Mouse (Mus musculus) cerebellum, adult 2 months (tissue): ENCODE measurements around the gene Pla2r1. TPM values are rescaled to one million over a fixed set of nuclear protein-coding genes. Genes with fewer than 3 reads are reported as not detected.
A peak's percentile ranks its signal among the peaks of the same experiment; 100 is the strongest.

Experiments
- DNase-seq, 2 experiments: peaks; one replicate each; pipeline ENCODE4 v3.0.0; 2021
- H3K27ac ChIP-seq: fragments of 200-500 bp; 2 replicates; pipeline ENCODE4 v1.5.1; 2012; ENCODE audit warnings: low read length, control low read depth, inconsistent platforms; ENCODE audit not compliant: insufficient read depth
- H3K27me3 ChIP-seq: fragments of 200-500 bp; 2 replicates; pipeline ENCODE4 v1.6.1; 2012; ENCODE audit warnings: inconsistent platforms, mild to moderate bottlenecking, low read length, moderate library complexity; ENCODE audit not compliant: control insufficient read depth, insufficient read depth
- H3K4me1 ChIP-seq: fragments of 200-500 bp; 2 replicates; pipeline ENCODE4 v1.6.1; 2011; ENCODE audit warnings: low read length; ENCODE audit not compliant: control insufficient read depth, insufficient read depth
- H3K4me3 ChIP-seq: fragments of 200-500 bp; replicated peaks from 2 replicates; pipeline ENCODE3; 2011; ENCODE audit warnings: mild to moderate bottlenecking, low read depth, low read length, control low read depth; ENCODE audit not compliant: insufficient read depth
- CTCF ChIP-seq: fragments of 200-500 bp; IDR thresholded peaks from 2 replicates; pipeline ENCODE4 v1.5.1; 2011; ENCODE audit warnings: low read depth, mild to moderate bottlenecking, control low read depth, low read length, moderate library complexity, borderline replicate concordance; ENCODE audit not compliant: insufficient read depth
- POLR2A ChIP-seq: fragments of 200-500 bp; IDR thresholded peaks from 2 replicates; pipeline ENCODE4 v1.6.1; 2011; ENCODE audit warnings: low read length, control low read depth, borderline replicate concordance; ENCODE audit not compliant: insufficient read depth
- WGBS: fragments of 180-500 bp; shearing (Covaris S2); methylation state at CpG from one replicate; pipeline ENCODE4 v1.1.7; 2018; 5-methylcytosine and 5-hydroxymethylcytosine counted together
- polyA plus RNA-seq: library from polyadenylated mRNA; depleted of rRNA; stranded (reverse); fragments of >200 nt; gene quantifications from 2 replicates; pipeline ENCODE4 v1.2.3, GENCODE M21; 2012; rRNA removed

Pla2r1 gene
- polyA plus RNA-seq, result 0.46 and 0.71 TPM in 2 replicates

DNA sequence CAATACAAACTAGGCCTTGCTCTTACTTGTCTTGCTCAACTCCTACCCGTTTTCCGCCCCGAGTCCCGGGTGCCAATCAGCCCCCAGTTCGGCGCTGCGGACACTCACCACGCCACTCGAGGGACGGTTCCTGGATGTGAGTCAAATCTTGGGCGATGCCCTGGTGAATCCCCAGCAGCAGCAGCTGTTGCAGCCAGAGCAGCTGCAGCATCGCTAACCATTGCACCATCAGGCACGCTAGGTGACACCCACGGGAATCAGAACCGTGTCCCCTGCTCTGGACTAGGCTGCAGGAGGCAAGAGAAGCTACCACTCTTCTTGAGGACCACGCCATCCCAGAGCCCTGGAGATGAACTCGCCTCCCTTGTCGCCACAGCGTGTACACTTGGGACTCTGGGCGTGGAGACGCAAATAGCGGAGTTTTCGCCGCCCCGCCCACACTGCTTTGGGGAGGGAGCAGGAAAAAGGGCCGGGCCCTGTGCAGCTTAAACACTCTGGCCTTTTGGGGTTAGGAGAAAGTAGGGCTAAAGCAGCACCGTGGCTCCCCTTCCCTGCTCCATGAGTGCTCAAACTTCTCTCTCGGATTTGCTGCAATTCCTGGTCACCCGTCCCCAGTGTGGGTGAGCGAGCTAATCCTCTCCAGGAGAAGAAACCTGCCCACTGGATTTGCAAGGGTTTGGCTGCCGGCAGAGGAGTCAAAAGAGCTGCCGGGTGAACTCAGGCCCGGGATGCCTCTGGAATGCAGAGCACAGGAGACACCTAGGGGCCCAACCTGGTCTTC is at the start of gene Pla2r1:
Gene Pla2r1, minus strand, starts transcription at position 407 of the 781 bp plus-strand sequence.
- H3K4me1 ChIP-seq, result peaks cover 14% of the 10 kb centered on the region
- TF ChIP-seq POLR2A, result no peak
- no peak; the same call in 1 of the 2 replicates for TF ChIP-seq CTCF
- peak within 1 kb of the TSS; percentile 45 for H3K4me3 ChIP-seq
- no peaks in the 10 kb centered on the region for H3K27me3 ChIP-seq
- WGBS, result 12% methylated on average over 33 of the region's 33 CpGs
- H3K27ac ChIP-seq, result peak within 1 kb of the TSS; percentile 42; the same call in 1 of the 2 replicates
- DNase-seq, result peak; percentile 18 to 28

- no peak for DNase-seq
- 91% methylated on average over 2 of the region's 2 CpGs for WGBS
- Histone ChIP-seq H3K27ac (no peak overlapping the region), H3K4me3 (no peak overlapping the region), H3K27me3 (no peaks in the 10 kb centered on the region), H3K4me1 (no peaks in the 10 kb centered on the region)
- TF ChIP-seq CTCF (no peak), POLR2A (no peak)
Measured at GRCm38 (mm10) chr2:60601326-60601725, 48.2 kb upstream of the Pla2r1 start.

DNA sequence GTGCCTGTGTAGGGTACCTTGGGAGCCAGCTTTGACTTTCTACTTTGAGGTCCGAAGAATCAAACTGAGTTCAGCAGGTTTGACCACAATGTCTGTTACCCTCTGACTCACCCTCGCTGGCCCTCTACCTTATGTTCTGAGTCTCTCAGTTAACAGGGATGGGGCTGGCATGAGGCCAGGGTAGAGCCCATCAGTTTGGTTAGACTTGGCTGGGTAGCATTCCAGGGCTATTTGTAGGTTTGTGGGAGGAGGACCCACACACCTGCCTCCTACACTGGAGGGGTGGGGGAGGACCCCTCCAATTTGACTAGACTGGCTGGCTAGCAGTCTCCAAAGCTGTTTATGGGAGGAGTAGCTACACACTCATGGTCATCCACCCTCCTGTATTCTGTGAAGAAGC is 47.8 kb upstream of the Pla2r1 start:
- 54% methylated on average over 2 of the region's 2 CpGs for WGBS
- Histone ChIP-seq H3K27me3 (no peaks in the 10 kb centered on the region), H3K4me3 (no peak overlapping the region), H3K27ac (no peak overlapping the region), H3K4me1 (no peaks in the 10 kb centered on the region)
- no peak for TF ChIP-seq CTCF
- no peak for TF ChIP-seq POLR2A
- DNase-seq, result no peak

DNA sequence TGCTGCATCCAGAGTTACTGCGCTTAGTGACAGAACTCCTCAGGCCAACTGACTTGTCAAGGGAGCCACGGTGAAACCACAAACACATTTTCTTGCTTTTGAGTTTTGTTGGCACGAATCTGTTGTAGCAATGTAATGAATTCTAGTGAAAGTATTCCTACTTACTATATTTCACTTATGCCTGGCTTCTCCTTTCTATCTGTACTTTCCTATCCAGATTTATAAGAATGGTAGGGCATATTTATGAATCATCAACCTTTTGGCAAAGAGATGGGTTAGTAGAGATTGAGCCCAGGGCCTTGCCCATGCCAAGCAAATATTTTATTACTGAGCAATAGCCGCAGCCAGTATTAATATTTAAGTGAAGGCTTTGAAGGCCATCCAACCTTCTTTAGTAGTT is 30.3 kb upstream of the Pla2r1 start:
- Histone ChIP-seq H3K4me1 (no peaks in the 10 kb centered on the region), H3K4me3 (no peak overlapping the region), H3K27ac (no peak overlapping the region), H3K27me3 (no peaks in the 10 kb centered on the region)
- no peak for DNase-seq
- no peak for TF ChIP-seq POLR2A
- no peak for TF ChIP-seq CTCF
- 94% methylated on average over 4 of the region's 4 CpGs for WGBS

DNA sequence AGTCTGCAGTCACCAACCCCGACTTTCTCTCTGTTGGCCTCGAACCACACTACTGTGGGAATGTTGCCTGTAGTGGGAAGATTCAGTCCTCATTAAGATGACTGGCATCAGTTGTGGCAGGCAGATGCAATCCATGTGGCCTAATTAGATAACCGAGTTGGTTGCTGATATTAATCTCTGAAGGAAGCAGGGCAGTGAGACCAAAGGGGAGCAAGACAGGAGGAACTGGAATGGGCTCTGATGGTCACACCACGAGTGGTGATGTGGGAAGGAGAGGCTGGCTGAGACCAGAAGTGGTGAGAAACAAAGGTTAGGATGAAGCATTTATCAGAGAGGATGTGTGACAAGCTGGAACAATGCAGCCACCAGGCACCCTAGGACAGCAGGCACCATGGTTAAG is 1.5 kb upstream of the Pla2r1 start:
- H3K27me3 ChIP-seq, result no peaks in the 10 kb centered on the region
- H3K4me1 ChIP-seq, result peaks cover 14% of the 10 kb centered on the region
- TF ChIP-seq POLR2A (no peak), CTCF (no peak)
- no peak overlapping the region for H3K4me3 ChIP-seq
- no peak for DNase-seq
- no peak overlapping the region for H3K27ac ChIP-seq
- WGBS, result 64% methylated on average over 4 of the region's 4 CpGs

GRCm38 (mm10) chr2:60552177-60552901 is 769 bp downstream of the Pla2r1 start:
- Histone ChIP-seq H3K27ac (peak overlapping the region; percentile 42; the same call in 1 of the 2 replicates), H3K4me1 (peaks cover 14% of the 10 kb centered on the region), H3K27me3 (no peaks in the 10 kb centered on the region), H3K4me3 (no peak overlapping the region)
- WGBS, result 35% methylated on average over 21 of the region's 21 CpGs
- TF ChIP-seq CTCF, result no peak
- TF ChIP-seq POLR2A, result no peak
- DNase-seq, result peak in 1 of 2 experiments; percentile 13

GRCm38 (mm10) chr2:60551673-60552072 is 1.4 kb downstream of the Pla2r1 start:
- Histone ChIP-seq H3K27ac (no peak overlapping the region), H3K4me1 (peaks cover 14% of the 10 kb centered on the region), H3K4me3 (no peak overlapping the region), H3K27me3 (no peaks in the 10 kb centered on the region)
- DNase-seq, result peak; percentile 21 to 28
- TF ChIP-seq POLR2A, result no peak
- no peak for TF ChIP-seq CTCF
- WGBS, result 16% methylated on average over 2 of the region's 2 CpGs
